Mouse (Mus musculus) small intestine, adult 2 months (tissue): ENCODE results near the gene Hspb1.

ENCODE experiments used
- CTCF ChIP-seq: fragments of 200-500 bp; IDR thresholded peaks from 2 replicates; pipeline ENCODE4 v1.5.1; 2012; ENCODE audit warnings: low read depth, mild to moderate bottlenecking, control low read depth, inconsistent platforms, low read length, moderate library complexity, mixed read lengths; ENCODE audit not compliant: insufficient replicate concordance, insufficient read length; ENCODE audit errors: extremely low read depth
- POLR2A ChIP-seq: fragments of 200-500 bp; IDR thresholded peaks from 2 replicates; pipeline ENCODE4 v1.6.1; 2012; ENCODE audit warnings: low read depth, mild to moderate bottlenecking, control low read depth, inconsistent platforms, low read length, moderate library complexity

DNA sequence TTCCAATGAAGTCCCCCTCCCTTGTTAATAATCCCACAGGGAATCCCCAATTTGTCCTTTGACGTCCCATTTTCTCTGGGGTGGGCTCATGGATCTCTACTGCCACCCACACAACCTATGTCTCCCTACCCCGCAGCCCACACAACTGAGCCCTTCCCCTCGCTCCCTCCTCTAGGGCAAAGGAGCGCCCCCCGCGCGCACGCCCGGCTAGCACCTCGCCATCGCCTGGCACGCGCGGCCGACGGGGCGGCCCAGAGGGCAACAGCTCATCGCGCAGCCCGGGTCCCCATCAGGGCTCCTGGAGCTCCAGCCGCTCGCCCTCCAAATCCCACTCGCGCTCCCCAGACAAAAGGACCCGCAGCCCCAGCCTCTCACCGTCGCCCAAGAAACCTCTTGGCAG lies 19.1 kb upstream of the Hspb1 start:
- TF ChIP-seq POLR2A, result no peak
- no peak for TF ChIP-seq CTCF
